Mouse (Mus musculus) 416B (cell line): ENCODE results near the gene Pkig.

Source experiments
- DNase-seq: peaks from one replicate; pipeline ENCODE4 v3.0.0; 2011; ENCODE audit warnings: low read depth

The Pkig gene

DNA sequence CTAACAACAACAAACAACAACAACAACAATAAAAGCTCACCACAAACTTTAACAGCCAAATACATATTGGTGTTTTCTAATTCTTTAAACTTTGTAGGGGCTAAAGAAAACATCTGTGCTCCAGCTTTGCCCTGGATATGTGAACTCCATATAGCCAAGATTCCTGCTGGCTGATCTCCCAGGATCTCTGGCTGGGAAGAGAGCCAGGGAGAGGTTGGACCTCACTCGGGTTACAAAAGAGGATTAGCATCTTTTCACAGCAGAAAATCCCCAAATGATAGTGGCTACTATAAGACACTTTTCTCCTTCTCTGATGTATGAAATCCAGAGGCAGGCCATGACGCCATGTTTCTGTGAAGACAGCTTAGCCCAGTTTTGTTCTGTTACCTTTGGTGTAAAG lies 98.5 kb downstream of the Pkig start:
- DNase-seq: no peak

DNA sequence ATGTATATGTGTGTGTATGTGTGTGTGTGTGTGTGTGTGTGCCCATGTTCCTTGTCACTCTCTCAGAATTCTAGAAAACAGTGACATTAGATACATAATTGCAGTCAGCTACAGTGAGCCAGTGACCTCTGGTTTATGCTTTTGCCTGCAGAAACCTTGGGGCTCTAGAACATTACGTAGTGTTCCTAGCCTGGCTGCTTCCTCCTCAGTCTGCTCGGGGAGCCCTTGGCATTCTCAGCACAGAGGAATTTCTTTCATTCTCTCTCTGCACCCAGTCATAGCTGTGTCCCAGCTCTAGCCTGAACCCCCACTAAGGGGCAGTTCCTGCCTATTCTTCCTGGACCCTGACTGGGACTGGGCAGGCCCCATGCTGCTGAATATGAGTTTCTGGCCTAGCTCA lies 100.0 kb downstream of the Pkig start:
- no peak for DNase-seq

DNA sequence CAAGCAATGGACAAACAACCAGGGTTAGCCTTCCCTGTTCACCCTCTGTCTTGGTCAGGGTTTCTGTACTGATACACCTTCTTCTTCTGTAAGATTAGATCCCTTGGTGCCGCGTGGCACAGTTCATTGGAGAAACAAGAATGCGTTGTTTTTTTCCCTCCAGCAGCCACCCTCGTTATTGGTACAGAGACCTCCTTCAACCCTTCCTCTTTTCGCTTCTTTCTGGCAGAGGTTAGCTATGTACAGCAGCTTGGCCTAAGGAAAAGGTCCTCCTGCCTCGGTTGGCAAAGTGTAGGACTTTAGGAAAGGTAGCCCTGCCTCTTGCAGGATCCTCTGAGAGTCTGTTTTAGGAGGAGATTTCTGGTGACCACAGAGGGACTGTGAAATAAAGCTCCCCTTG lies 102.4 kb downstream of the Pkig start:
- no peak for DNase-seq

DNA sequence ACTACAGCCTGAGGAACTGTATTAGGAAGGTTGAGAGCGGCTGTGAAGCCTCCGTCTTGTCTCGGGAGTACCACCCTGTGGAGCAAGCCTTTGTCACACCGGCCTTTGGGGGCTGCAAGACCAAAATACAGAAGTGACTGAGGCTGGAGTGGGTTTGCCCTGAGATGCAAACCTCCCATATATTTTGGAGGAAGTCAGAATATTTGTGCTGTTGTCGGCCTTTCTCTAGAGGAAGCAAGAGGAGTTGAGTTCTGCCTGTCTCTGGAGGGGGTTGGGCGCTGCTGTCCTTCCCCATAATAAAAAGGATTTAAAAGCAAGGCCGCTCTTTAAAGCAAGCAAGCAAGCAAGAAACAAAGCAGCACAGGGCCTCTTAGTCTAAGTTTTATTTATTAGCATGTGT lies 103.2 kb downstream of the Pkig start:
- no peak for DNase-seq

DNA sequence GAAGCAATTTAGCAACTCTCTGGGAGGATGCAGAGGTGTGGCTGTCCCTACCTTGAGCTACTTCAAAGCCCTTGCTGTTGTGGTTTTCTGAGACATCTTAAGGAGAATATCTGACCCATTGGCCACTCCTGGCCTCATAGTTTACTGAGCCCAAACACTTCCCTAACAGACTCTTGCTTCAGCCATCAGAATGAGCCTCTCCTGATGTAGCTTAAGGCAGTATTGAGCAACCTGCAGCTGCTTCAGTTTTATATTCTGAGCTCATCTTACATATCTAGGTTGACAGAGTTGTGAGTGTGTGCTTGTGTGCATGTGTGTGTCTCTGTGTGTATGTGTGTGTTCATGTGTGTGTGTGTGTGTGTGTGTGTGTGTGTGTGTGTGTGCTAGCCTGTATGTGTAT lies 108.1 kb downstream of the Pkig start:
- peak; percentile 42 for DNase-seq

DNA sequence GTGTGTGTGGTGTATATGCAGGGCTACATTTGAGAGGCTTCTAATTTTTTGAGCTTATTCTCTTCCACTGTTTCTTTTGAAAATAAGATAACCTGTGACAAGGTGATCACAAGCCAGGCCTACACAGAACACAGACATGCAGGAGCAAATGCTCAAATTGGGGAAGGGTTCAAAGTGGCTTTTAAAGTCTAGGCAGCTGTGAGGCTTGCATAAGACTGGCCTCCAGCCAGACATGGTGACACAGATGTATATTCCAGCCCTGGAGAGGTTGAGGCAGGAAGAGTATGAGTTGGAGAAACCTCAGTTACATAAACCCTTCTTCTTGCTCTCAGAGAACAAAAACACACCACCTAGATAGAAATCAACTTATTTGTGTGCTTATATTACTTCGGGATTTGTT lies 108.7 kb downstream of the Pkig start:
- DNase-seq: peak; percentile 46

DNA sequence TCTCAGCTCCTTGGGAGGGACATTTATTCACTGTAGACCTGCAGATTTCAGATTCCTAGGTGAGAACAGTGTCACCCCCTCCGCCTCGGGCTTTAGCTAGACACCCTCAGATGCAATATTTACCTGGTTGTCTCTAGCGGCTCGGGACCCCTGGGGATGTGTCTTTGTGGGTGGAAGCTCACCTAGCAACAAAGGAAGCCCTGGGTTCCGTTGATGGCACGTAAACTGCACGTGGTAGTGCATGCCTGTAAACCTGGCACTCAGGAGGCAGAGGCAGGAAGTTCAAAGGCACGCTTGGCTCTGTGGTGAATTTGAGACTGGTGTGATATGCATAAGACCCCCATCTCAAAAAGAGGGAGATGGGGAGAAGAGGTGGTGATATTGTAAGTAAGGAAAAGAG lies 112.5 kb downstream of the Pkig start:
- DNase-seq: no peak
